Mouse (Mus musculus): ENCODE results near the gene Dus4l.
A peak's percentile ranks its signal among the peaks of the same experiment; 100 is the strongest.
"Not testable (repeated sequence)": the region's sequence is repeated elsewhere in the genome, so short reads cannot be mapped to it uniquely, and the experiment has no call there.

Gene Dus4l

DNA sequence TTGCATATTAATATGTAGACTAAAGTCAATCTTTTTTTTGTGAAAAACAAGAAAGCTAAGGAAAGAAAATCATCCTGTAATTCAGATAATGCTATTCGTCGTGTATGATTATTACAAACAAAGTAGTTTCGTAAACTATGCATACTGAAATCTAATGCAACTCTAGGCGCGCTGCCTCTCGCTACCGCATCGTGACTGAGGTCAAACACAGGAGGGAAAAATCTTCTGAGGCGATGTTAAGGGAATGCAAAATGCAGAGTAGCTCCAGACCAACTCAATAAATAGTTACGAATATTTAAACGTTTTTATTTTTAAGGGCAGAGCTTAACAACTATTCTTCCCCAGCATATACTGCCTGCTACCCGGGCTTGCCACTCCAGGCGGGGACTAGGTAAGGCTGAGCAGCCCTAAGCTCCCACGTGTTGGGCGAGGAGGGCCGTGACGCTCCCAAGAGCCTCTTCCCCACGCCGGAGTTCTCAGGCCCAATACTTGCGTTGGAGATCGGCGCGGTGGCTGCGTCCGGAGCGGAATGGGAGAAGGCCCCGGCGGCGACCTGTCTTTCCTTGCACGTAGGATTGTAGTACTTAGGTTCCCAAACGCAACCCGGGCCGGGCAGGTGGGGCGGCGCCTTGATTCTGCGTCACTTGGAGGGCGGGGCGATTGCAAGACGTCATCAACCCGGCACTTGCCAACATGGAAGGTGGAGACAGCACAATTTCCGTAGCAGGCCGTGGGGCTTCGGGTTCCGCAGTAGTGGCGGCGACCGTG, at the start of gene Dus4l, which contains the start of gene Cog5:
Dus4l (minus strand) TSS at position 630 of the 768 bp plus-strand sequence.
Cog5 (plus strand) TSS at position 673 of the 768 bp plus-strand sequence.
- DNase-seq (ENCODE audit: low read depth, low spot score): peak; percentile 96

DNA sequence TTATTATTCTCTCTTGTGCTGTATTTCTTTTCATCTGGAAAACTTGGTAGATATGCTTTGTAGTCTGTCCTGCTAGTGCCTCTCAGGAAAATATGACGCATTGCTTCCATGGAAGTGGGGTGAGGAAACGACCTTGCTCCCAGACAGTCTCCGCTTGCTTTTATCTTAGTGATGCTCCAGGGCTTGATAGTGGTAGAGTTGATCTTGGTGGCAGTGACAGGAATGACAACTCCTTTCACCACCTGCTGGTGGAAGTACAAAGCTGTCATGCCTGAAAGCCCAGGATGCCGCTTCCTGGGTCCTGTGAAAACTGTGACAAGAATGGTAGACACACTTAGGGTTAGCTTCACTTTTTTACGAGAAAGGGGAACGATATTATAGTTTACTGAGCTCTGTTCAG, 49.3 kb upstream of the Dus4l start:
- peak; percentile 3 for DNase-seq (ENCODE audit: low read depth, low spot score)

DNA sequence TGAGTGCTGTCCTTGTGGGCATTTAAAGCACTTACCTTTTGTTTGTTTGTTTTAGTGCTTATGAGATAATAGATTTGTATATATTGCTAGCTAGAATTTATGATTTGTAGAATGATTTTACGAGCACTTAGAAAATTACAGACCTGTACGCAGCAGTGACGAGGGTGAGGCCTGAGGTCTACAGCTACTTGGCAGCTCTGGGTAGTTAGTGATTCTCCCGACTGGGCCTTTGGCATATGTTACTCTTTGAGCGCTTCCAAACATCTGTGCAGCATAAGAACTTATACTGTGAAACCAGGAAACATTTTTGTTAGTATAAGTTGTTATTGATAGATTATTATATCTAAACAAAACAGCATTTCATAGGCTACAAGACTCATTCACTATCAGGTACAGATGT, 46.8 kb upstream of the Dus4l start:
- no peak for DNase-seq (ENCODE audit: low read depth, low spot score)

DNA sequence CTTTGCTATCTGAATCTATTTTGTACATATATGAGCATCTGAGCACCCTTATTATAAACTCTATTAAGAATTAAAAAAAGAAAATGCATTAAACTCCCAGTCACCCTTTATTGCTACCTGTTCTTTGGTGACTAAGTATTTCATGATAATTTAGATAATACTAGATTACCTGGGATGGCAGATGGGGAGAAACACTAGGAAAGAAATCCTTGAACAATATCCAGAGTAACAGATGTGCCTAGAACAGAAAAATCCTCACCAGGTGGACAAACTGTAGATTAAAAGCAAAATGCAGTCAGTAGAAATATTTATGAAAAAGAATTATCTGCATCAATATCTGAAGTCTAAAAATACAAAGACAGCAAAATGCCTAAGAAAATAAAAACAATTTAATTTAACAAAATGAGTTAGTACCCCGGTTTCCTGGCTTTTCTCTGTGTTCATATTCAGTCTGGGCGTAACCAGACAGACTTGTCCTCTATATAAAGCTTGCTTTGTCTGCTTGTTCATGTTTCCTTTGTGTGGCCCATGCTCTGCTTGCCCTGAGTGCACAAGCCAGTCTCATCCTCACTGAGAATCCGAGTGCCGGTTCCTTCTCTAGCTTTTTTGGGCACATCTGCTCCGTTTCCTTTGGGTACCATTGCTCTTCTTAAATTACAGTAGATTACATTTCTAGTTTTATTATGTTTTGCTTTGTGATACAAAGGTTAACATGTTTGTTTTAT, 46.2 kb upstream of the Dus4l start:
- no peak for DNase-seq (ENCODE audit: low read depth, low spot score)

DNA sequence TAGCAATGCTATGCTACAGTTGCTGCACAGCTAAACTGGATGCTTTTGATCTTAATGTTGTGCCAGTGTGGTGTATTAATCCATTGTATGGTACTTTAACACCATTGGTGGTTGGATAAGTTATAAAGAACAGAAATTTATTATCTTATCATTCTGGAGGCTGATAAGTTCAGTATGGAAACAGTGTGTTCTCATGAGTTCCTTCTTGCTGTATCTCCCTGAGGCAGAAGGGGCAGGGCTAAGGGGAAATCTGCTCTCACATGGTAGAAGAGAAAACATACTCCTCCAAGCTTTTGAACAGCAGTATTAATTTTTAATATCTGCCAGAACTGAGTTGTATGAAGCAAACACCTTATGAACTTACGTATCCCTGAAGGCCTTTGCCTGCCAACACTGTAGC, 38.7 kb upstream of the Dus4l start:
- no peak for DNase-seq (ENCODE audit: low read depth, low spot score)

DNA sequence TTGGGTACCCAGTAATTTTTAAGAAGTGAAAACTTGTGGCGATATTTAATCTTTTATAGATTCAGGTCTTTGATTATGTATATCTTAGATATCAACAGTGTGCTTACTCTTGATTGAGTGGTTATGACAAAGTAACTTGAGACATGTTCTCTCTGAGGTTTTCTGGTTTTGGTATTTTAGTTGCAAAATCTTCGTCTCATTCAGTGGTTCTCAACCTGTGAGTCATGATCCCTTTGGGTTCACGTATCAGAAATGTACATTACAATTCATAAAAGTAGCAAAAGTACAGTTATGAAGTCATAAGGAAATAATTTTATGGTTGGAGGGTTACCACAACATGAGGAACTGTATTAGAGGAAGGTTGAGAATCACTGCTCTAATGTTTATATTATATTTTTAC, 32.1 kb upstream of the Dus4l start:
- no peak for DNase-seq (ENCODE audit: low read depth, low spot score)

DNA sequence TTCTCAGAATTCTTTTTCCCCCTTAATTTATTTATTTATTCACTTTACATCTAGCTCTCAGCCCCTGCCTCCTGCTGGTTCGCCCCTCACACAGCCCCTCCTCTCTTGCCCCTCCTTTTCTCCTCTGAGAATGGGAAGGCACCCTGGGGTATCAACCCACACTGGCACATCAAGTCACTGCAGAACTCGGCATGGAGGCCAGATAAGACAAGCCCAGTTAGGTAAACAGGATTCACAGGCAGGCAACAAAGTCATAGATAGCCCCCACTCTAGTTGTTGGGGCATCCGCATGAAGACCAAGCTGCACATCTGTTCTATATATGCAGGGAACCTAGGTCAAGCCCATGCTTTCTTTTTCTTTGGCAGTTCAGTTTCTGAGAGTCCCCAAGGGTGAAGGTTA, 12.6 kb upstream of the Dus4l start:
- DNase-seq (ENCODE audit: low read depth, low spot score): no peak

DNA sequence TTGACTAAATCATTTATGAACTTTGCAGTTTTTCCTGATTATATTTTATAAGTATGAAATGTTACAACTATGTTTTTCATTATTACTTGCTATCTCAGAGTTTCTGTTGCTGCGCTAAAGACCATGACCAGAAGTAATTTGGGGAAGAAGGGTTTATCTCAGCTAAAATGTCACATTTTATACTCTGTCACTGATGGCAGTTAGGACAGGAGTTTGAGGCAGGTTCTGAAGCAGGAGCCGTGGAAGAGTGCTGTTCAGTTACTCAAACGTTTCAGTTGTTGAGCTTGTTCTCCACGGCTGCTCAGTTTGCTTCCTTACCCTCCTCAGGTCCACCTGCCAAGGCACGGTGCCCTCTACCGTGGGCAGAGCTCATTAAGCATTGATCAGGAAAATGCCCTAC, 11.4 kb upstream of the Dus4l start:
- DNase-seq (ENCODE audit: low read depth, low spot score): no peak

DNA sequence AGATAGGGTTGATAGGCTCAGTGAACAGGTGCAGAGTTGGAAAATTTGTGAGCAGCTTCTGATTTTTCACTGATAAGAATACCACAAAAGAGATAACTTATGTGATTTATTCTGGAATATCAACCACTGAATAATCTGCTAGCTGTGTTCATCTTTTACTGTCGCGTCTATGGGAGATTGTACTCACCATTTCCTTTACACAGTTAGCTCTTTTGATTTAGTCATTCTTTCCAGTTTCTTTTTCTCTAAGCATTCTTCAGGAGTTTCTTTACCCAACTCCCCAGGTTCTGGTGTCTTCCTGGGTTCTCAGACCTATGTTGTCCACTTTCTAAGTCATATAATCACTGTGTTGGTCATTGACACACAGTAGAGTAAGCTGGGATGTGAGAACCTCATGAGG, 2.2 kb upstream of the Dus4l start:
- peak; percentile 7 for DNase-seq (ENCODE audit: low read depth, low spot score)

DNA sequence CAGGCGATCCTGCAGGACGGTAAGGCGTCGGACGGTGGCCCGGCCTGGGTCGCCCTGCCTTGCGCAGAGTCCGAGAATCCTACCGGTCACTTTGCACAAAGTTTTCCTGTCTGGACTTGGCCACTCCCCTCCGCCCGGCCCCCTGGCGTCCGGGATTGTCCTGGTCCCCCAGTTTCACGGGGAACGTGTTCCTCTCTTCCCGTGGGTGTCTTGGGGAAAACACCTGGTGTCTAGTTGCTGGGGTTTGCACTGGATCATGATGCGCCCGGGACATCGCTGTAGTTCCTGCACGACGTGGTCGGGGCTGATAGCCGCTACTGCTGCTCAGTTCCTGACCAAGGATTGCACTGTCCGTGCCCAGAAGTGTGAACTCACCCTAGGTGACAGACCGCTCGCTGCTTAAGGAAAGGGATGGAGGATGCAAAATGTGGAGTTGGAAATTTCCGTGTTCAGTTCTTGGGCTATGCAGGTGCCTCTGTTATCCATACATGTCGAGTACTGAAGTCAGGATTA, 395 bp upstream of the Dus4l start:
- DNase-seq (ENCODE audit: low read depth, low spot score): no peak

DNA sequence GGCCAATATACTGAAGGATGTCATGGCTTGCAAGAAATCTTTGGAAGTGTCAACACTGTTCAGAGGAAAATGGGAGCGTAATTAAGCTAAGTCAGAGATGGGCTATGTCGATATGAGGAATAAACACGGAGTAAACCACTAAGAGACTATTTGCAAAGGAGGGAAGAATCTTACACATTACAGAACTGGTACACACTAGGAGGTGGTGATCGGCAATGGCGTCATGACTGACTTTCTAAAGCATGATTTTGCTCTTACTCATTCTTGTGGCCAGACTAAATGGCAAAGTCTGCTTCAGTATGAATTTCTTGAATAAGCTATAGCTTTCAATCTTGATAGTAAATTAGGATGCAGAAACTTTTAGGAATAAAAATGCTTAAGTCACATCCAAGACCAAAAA, 1.0 kb downstream of the Dus4l start:
- no peak for DNase-seq (ENCODE audit: low read depth, low spot score)

DNA sequence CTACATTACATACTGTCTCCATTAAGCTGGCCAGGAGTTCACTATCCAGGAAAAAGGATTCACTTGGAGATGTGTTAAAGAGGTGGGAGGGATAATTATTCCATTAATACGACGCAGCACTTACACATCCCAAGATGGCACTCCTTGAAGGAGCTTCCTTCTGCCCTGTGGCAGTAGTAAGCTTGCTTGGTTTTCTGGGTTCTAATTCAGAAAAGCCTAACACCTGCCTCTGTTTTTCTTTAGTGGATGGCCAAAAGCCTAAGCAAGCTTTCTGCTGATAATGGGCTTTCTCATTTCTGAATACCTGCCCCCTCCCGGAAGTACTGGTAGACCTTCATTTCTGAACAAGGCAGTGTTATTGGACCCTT, 19.4 kb downstream of the Dus4l start:
- no peak for DNase-seq (ENCODE audit: low read depth, low spot score)

DNA sequence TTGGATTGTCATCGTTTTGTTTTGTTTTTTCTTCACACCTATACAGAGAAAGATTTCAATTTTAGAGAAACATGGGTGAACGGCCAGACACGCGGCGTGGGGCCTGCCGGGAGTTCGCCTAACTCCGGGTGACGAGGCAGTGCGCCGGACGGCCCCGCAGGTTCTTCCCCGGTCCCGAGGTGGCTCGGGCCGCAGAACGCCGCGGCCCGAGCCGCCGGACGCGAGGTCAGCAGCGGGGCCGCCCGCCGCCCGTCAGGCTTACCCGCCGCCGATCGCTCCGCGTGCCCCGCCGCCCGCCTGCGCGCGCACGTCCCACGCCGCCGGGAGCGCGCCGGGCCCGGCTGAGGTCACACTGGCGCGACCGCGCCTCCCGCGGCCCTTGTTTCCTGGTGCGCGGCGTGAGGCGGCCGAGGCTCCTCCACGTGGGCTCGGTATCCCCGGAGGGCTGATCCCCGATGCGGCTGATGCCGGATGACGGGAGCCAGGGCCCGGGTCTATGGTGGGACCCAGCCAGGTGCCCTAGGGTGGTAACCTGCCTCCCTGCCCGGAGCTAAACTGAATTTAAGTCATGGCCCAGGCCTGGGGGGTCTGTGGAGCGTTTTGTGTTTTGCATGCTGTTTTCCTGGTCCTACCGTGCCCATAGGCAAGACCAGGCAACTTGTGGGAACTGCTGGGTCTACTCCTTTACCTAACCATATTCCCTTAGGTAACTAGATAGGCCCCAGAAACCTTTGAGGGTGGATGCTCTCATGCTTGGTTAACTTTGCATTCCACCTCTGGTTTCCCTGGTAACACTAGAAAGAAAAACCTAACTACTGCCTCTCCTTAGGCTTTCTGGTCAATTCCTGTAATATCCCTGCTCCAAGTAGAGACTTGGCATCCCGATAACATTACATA, 20.0 kb downstream of the Dus4l start, which contains the start of gene Bcap29:
Bcap29 (minus strand) TSS at position 316 of the 897 bp plus-strand sequence.
- DNase-seq (ENCODE audit: low read depth, low spot score): peak; percentile 90

DNA sequence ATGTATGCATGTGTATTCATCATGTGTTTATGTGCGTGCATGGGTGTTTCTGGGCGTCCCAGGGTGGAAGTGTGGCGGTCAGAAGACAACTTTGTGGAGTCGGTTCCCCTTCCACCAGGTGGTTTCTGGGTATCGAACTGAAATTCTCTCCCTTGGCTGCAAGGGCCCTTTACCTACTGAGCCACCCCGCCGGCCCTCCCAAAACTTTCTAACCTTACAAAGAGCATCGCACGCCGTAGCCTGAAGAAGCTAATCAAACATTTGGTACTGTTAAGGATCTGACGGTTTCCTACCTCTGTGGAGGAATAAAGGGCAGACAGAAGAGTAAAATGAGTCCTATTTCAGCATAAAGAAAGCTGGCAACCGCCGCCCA, 20.7 kb downstream of the Dus4l start:
- peak; percentile 56 for DNase-seq (ENCODE audit: low read depth, low spot score)

DNA sequence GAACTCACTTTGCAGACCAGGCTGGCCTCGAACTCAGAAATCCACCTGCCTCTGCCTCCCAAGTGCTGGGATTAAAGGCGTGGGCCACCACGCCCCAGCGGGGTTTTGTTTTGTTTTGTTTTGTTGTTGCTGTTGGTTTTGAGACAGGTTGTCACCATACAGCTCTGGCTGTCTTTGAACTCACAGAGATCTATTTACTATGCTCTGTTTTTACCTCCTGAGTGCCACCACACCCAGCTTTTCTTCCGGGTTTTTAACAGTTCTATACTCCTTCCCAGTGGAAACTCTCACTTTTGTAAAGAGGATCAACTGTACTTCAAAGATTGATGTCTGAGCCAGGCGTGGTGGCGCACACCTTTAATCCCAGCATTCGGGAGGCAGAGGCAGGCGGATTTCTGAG, 26.2 kb downstream of the Dus4l start:
- DNase-seq (ENCODE audit: low read depth, low spot score): not testable (repeated sequence)

DNA sequence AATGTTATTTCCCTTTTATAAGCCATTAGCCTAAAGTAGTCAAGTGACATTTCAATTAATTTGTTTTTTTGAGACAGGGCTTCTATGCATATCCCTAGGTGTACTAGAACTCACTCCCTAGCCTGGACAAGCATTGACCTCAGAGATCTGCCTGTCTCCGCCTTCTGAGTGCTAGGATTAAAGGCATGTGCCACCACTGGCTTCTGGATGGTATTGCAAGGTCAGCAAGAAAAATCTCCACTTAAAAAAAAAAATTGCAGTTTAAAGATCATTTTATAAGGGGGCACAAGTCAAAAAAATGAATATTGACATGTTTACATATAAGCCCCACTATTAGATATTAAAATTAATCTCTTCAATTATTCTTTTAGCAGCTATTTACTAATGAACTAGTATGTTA, 29.6 kb downstream of the Dus4l start:
- DNase-seq (ENCODE audit: low read depth, low spot score): no peak

DNA sequence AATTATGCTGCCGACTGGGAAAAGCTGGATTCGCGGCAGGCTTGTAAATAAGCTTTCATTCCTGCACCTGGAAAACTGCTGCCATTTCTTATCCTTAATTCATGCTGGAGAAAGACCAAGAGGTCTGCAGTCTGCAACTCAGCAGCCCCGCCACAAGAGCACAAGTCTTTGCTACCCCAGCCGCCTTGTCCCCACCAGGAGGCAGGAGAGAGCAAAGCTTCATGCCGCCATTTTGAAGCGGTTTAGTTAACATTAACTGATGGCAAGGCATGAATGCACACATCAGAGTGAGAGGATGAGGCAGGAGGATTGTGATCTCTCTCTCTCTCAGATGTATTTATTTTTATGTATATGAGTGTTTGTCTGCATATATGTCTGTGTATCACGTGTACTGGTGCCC, 34.5 kb downstream of the Dus4l start:
- DNase-seq (ENCODE audit: low read depth, low spot score): peak; percentile 16

DNA sequence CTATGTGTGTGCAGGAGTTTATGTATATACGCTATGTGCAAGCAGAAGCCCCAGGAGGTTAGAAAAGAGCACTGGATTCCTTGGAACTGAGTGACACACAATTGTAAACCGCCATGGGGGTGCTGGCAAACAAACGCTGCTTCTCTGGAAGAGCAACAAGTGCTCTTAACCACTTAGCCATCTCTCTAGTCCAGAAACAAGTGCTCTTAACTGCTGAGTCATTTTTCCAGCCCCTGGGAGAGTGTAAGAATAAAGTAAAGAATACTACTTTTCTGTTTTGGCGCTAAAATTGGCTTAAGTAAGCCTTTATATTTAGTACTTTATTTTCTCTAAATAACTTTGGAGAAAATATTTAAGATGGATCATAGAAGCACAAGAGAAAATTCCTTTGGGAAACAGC, 41.3 kb downstream of the Dus4l start:
- no peak for DNase-seq (ENCODE audit: low read depth, low spot score)

DNA sequence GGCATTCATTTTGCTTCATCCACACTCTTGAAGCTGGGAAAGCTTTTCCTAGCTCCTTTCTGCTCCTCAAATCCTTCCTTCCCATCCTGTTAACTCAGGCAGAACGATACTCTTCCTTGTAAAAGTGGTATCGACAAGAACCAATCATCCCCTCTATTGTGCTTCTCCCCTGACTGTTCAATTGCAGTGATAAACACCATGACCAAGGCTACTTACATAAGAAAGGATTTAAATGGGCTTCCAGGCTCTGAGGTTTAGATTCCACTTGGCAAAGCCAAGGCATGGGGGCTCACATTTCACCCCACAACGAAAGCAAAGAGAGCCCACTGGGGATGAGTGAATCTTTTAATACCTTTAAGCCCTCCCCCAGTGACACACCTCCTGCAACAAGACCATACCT, 46.5 kb downstream of the Dus4l start:
- no peak for DNase-seq (ENCODE audit: low read depth, low spot score)

DNA sequence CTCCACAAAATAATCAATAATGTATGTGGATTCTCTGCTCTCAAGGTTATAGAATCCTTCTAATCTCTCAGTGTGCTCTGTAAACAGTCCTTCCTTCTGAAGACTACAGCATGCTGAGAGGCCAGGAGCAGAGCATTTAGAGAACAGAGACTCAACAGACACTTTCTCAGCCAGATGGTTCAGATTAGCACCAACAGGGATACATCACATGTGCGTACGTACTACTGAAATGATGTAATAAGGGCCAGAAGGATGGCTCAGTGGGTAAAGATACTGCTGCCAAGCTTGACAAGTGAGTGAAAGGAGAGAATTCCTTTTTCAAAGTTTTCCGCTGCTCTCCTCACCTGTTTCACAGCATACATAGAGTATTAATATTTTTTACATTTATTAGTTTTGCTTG, 49.7 kb downstream of the Dus4l start:
- no peak for DNase-seq (ENCODE audit: low read depth, low spot score)

DNA sequence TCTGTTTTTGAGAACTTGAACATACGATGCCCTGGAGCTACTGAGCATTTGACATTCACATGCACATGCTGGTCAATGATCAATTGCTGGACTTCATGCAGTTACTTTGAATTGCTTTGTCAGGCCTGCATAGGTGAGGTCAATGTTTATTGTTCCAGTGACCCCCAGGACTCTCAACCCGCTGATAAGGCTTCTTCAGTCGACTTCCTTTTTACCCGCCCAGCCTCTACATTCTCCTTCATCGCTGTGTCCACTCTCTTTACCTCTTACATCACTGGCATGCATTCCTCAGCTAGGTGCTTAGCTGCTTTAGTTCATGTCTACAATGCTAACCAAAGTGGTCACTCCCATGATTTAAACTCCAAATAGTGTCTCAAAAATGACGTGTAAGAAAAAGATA, 51.0 kb downstream of the Dus4l start:
- DNase-seq (ENCODE audit: low read depth, low spot score): no peak

DNA sequence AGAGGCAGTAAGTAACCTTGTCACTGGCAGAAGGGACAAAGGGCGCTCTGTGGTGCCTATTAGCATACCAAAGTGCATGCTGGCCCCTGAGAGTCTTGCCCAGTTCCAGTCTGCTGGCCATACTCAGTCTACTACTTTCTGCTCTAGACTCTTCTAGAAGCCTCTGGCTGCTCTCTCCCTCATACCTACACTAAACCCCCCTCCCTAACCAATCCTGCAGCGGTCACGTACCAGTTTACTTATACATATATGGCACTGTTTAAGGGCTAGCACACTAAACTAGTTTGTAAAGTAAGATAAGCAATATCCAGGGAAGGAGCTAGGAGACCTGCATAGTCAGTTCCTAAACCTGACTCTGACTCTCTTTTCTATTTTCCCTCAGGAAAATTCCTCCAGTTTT, 60.3 kb downstream of the Dus4l start:
- DNase-seq (ENCODE audit: low read depth, low spot score): no peak
